Mouse (Mus musculus): ENCODE measurements at regions not wholly inside any gene's neighbourhood (a gene's known extent, or its start where the extent isn't known, plus 50 kb on each side); places are given as distances from the start of the nearest gene placed in this dataset.

DNA sequence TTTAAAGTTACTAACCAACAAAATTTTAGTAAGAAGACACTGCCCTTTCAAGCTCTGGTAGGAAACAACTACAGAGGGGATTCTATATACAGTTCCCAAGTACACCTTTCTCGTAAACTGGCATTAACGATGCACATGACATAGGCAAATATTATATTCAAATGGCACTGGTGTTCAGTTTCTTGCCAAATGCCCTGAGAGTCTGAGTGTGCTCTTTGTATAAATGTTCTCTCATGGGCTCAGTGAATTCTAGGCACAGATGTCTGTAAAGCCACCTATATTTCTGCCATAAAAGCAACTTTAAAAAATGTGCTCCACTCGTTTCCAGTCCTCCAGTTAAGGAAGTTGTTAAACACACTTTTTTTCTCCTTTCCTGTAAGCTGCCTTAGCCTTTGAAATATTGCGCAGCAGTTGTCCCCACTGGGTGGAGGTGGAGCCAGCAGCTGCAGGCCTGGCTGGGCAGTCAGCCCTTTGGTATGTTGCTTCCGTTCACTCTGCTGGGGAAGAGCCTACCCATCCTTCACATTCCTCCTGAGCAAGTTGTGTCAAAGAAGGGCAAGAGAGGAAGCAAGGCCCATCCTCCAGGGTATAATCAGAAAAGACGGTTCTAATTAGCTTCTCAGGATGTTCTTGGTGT, 347.4 kb upstream of the Actbl2 start:
- TF ChIP-seq POLR2A (IDR thresholded peaks at IDR 0.05; ENCODE audit: insufficient read length, low read depth), result no peak
- TF ChIP-seq POLR2AphosphoS2 (IDR thresholded peaks at IDR 0.05; ENCODE audit: insufficient read length, low read depth), result no peak
- TF ChIP-seq REST (IDR thresholded peaks at IDR 0.05; ENCODE audit: insufficient read depth, insufficient read length), result no peak
- peak; percentile 77 for TF ChIP-seq TCF3 (IDR thresholded peaks at IDR 0.05; ENCODE audit: insufficient read length, low read depth)
- peak; percentile 83 for TF ChIP-seq TCF12 (IDR thresholded peaks at IDR 0.05; ENCODE audit: insufficient read depth, poor library complexity, severe bottlenecking)
- peak; percentile 82 to 97 (median 86) for TF ChIP-seq MYOG (IDR thresholded peaks at IDR 0.05; ENCODE audit: control insufficient read depth in 1 of 3, insufficient read depth in 1 of 3, insufficient read length in 2 of 3, low read depth in 2 of 3)
- peak; percentile 16 for TF ChIP-seq SRF (IDR thresholded peaks at IDR 0.05; ENCODE audit: control insufficient read depth, insufficient read length, low read depth)
- TF ChIP-seq MAX (IDR thresholded peaks at IDR 0.05; ENCODE audit: low read depth), result no peak
- no peak for TF ChIP-seq USF1 (IDR thresholded peaks at IDR 0.05; ENCODE audit: low read depth)
- peak; percentile 57 to 98 (median 95) for TF ChIP-seq MYOD1 (IDR thresholded peaks at IDR 0.05; ENCODE audit: control insufficient read depth in 1 of 3, insufficient read length in 2 of 3, low read depth in 2 of 3)
- peak; percentile 72 for TF ChIP-seq CEBPB (IDR thresholded peaks at IDR 0.05; ENCODE audit: insufficient read depth, poor library complexity, severe bottlenecking)
- no peak for TF ChIP-seq E2F4 (IDR thresholded peaks at IDR 0.05; ENCODE audit: insufficient read depth)
- no peaks in the 10 kb centered on the region for H3K27me3 ChIP-seq (ENCODE audit: control insufficient read depth, insufficient read depth, insufficient read length)
- H3K36me3 ChIP-seq (ENCODE audit: control insufficient read depth, insufficient read depth), result no peaks in the 10 kb centered on the region
- no peak overlapping the region for H3ac ChIP-seq (ENCODE audit: control insufficient read depth, insufficient read length)
- H3K4me2 ChIP-seq (ENCODE audit: low read depth), result peak overlapping the region; percentile 65
- H3K79me2 ChIP-seq (ENCODE audit: control insufficient read depth, insufficient read depth), result no peaks in the 10 kb centered on the region
- no peak overlapping the region for H3K4me3 ChIP-seq

- no peak for TF ChIP-seq MYOG (IDR thresholded peaks at IDR 0.05; ENCODE audit: control insufficient read depth in 1 of 3, insufficient read depth in 1 of 3, insufficient read length in 2 of 3, low read depth in 2 of 3)
- TF ChIP-seq CEBPB (IDR thresholded peaks at IDR 0.05; ENCODE audit: insufficient read depth, poor library complexity, severe bottlenecking), result 0 out of 2 replicates have a peak, but pooled peaks have one; percentile 40
- no peak overlapping the region for H3K4me3 ChIP-seq
- H3K27me3 ChIP-seq (ENCODE audit: control insufficient read depth, insufficient read depth, insufficient read length), result no peaks in the 10 kb centered on the region
- peak overlapping the region; percentile 46 for H3K4me2 ChIP-seq (ENCODE audit: low read depth)
- no peak overlapping the region for H3ac ChIP-seq (ENCODE audit: control insufficient read depth, insufficient read length)
- no peaks in the 10 kb centered on the region for H3K79me2 ChIP-seq (ENCODE audit: control insufficient read depth, insufficient read depth)
- H3K36me3 ChIP-seq (ENCODE audit: control insufficient read depth, insufficient read depth), result no peaks in the 10 kb centered on the region
These were observed 342.9 kb upstream of the Actbl2 start for GRCm38 (mm10) chr13:110911866-110912265.

DNA sequence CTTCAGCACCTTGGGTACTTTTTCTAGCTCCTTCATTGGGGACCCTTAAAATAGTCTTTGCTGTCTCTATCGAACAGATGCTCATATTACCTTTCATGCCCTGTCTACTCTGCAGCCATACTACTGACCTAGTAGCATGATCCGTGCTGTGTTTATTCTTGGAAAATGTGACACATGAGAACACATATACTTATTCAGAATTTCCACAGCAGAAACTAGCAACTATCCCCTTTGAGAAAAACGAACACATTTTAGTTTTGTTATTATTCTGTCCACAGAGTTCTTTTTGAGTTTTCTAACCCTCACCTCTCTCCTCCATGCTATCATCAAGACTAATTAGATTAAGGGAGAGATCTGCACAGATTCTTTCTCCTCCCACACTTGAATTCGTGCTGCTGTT, 341.6 kb upstream of the Actbl2 start:
- H3K4me2 ChIP-seq (ENCODE audit: low read depth), result peak overlapping the region; percentile 65
- H3K79me2 ChIP-seq (ENCODE audit: control insufficient read depth, insufficient read depth), result no peaks in the 10 kb centered on the region
- H3K36me3 ChIP-seq (ENCODE audit: control insufficient read depth, insufficient read depth), result no peaks in the 10 kb centered on the region
- H3ac ChIP-seq (ENCODE audit: control insufficient read depth, insufficient read length), result no peak overlapping the region
- H3K4me3 ChIP-seq, result no peak overlapping the region
- no peak for TF ChIP-seq TCF12 (IDR thresholded peaks at IDR 0.05; ENCODE audit: insufficient read depth, poor library complexity, severe bottlenecking)
- no peak for TF ChIP-seq USF1 (IDR thresholded peaks at IDR 0.05; ENCODE audit: low read depth)
- no peak for TF ChIP-seq POLR2A (IDR thresholded peaks at IDR 0.05; ENCODE audit: insufficient read length, low read depth)
- no peak for TF ChIP-seq E2F4 (IDR thresholded peaks at IDR 0.05; ENCODE audit: insufficient read depth)
- TF ChIP-seq MYOG (IDR thresholded peaks at IDR 0.05; ENCODE audit: control insufficient read depth in 1 of 3, insufficient read depth in 1 of 3, insufficient read length in 2 of 3, low read depth in 2 of 3), result no peak
- no peak for TF ChIP-seq CEBPB (IDR thresholded peaks at IDR 0.05; ENCODE audit: insufficient read depth, poor library complexity, severe bottlenecking)
- no peak for TF ChIP-seq SRF (IDR thresholded peaks at IDR 0.05; ENCODE audit: control insufficient read depth, insufficient read length, low read depth)
- no peak for TF ChIP-seq MYOD1 (IDR thresholded peaks at IDR 0.05; ENCODE audit: control insufficient read depth in 1 of 3, insufficient read length in 2 of 3, low read depth in 2 of 3)
- no peak for TF ChIP-seq POLR2AphosphoS2 (IDR thresholded peaks at IDR 0.05; ENCODE audit: insufficient read length, low read depth)
- no peak for TF ChIP-seq REST (IDR thresholded peaks at IDR 0.05; ENCODE audit: insufficient read depth, insufficient read length)
- TF ChIP-seq MAX (IDR thresholded peaks at IDR 0.05; ENCODE audit: low read depth), result no peak
- TF ChIP-seq TCF3 (IDR thresholded peaks at IDR 0.05; ENCODE audit: insufficient read length, low read depth), result no peak
- no peaks in the 10 kb centered on the region for H3K27me3 ChIP-seq (ENCODE audit: control insufficient read depth, insufficient read depth, insufficient read length)

GRCm38 (mm10) chr13:110913687-110914086, 341.1 kb upstream of the Actbl2 start:
- no peak for TF ChIP-seq MAX (IDR thresholded peaks at IDR 0.05; ENCODE audit: low read depth)
- peak in 2 of 3 experiments; percentile 29 to 40 for TF ChIP-seq MYOD1 (IDR thresholded peaks at IDR 0.05; ENCODE audit: control insufficient read depth in 1 of 3, insufficient read length in 2 of 3, low read depth in 2 of 3)
- TF ChIP-seq REST (IDR thresholded peaks at IDR 0.05; ENCODE audit: insufficient read depth, insufficient read length), result no peak
- TF ChIP-seq TCF3 (IDR thresholded peaks at IDR 0.05; ENCODE audit: insufficient read length, low read depth), result no peak
- no peak for TF ChIP-seq USF1 (IDR thresholded peaks at IDR 0.05; ENCODE audit: low read depth)
- no peak for TF ChIP-seq E2F4 (IDR thresholded peaks at IDR 0.05; ENCODE audit: insufficient read depth)
- peak in 1 of 3 experiments; percentile 6 for TF ChIP-seq MYOG (IDR thresholded peaks at IDR 0.05; ENCODE audit: control insufficient read depth in 1 of 3, insufficient read depth in 1 of 3, insufficient read length in 2 of 3, low read depth in 2 of 3)
- no peak for TF ChIP-seq POLR2A (IDR thresholded peaks at IDR 0.05; ENCODE audit: insufficient read length, low read depth)
- TF ChIP-seq TCF12 (IDR thresholded peaks at IDR 0.05; ENCODE audit: insufficient read depth, poor library complexity, severe bottlenecking), result peak; percentile 31
- TF ChIP-seq POLR2AphosphoS2 (IDR thresholded peaks at IDR 0.05; ENCODE audit: insufficient read length, low read depth), result no peak
- TF ChIP-seq CEBPB (IDR thresholded peaks at IDR 0.05; ENCODE audit: insufficient read depth, poor library complexity, severe bottlenecking), result peak; percentile 43; the same call in 1 of the 2 replicates
- TF ChIP-seq SRF (IDR thresholded peaks at IDR 0.05; ENCODE audit: control insufficient read depth, insufficient read length, low read depth), result no peak
- Histone ChIP-seq H3K4me2 (ENCODE audit: low read depth) (peak overlapping the region; percentile 65), H3K27me3 (ENCODE audit: control insufficient read depth, insufficient read depth, insufficient read length) (no peaks in the 10 kb centered on the region), H3ac (ENCODE audit: control insufficient read depth, insufficient read length) (no peak overlapping the region), H3K36me3 (ENCODE audit: control insufficient read depth, insufficient read depth) (no peaks in the 10 kb centered on the region), H3K79me2 (ENCODE audit: control insufficient read depth, insufficient read depth) (no peaks in the 10 kb centered on the region), H3K4me3 (no peak overlapping the region)

Data from myocyte (in vitro differentiated cells).